Mouse (Mus musculus): Measurements from ENCODE around the gene Cpt1c.

The Cpt1c gene

GRCm38 (mm10) chr7:44915314-44915713 is 59.3 kb downstream of the Cpt1c start:
- DNase-seq: no peak

GRCm38 (mm10) chr7:44914396-44914795 is 60.3 kb downstream of the Cpt1c start:
- no peak for DNase-seq
